Mouse (Mus musculus): ENCODE measurements around the gene Relt. TPM values are rescaled to one million over a fixed set of nuclear protein-coding genes. Genes with fewer than 3 reads are reported as not detected.
"Not testable (repeated sequence)": the region's sequence is repeated elsewhere in the genome, so short reads cannot be mapped to it uniquely, and the experiment has no call there.

Gene Relt
- total RNA-seq, 2 experiments from 2014 or later = 9.7 to 10.6 TPM

DNA sequence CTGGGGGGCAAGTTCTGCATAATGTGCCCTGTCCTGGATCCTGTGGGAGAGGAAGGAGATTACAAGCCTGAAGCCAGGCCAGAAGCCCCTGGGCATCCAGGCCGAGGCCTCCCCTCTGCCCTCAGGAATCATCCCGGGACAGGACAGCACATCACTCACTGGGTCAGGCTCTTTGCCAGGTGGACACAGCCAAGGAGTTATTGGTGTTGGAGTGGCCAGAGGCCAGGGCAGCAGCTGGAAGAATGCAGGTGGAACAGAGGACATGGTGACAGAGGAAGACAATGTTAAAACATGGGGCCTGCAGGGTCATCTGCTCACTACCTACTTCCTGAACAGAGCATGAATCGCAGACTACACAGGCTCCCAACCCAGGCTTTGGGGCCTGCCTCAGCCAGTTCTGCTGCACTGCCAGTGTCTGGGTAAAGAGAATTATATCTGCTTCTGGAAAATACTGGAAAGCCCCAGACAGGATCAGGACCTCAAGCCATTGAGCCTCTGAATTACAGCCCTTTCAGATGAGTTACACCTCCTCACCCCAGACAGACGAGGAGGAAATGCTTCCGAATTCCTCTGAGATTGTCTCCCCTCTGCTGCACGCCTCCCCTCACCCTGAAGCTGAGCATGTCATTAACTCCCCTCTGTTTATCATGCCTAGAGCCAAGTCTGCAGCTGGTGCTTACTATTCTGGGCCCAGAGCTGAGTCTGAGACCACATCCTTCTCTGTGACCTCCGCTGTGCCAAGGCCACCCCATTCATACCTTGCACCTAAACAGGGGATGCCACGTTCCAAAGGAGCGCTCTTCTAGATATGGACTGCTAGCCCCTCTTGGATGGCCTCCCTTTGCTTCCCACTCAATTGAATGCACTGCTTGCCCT, 11.5 kb downstream of the Relt start:
- intact Hi-C loops (cut with DNase I) = no loop called here
- no peak for DNase-seq (ENCODE audit: low spot score in 2 of 2)

DNA sequence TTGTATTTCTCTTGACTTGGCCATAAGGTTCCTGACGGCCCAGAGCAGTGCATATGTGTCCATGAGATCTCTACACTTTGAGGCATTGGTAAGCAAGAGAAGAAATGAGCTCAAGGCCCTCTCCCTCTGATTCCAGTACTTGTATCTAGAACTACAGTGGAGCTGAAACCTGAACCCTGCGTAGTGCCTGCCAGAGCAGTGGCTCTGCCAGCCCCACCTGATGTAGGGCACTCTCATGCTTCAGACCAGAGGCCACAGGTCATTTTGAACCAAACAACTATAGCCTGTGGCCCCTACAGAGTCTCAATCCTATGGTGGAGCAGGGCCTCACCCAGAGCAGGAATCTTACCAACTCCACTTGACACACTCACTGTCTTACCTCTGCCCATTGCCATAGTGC, 13.7 kb downstream of the Relt start:
- intact Hi-C loops (cut with DNase I) = no loop called here
- no peak for DNase-seq (ENCODE audit: low spot score in 2 of 2)

DNA sequence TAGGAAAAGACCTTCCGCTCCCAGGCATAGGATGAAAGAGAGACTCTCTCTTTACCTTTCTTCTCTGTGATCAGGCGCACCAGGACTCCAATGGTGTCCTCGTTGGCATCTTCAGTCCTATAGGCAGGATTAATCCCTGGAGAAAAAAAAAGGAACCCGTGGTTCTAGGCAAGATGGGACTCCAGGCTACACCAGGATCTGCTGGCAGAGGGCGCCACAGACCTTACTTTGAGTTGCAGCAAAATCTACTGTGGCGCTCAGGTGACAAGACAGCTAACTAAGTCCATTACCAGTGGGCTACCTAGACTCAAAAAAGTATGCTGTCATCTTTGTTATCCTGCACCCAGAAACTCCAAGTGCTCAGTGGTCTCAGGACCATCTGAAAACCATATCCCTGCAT, 14.5 kb downstream of the Relt start:
- intact Hi-C loops (cut with DNase I) = no loop called here

DNA sequence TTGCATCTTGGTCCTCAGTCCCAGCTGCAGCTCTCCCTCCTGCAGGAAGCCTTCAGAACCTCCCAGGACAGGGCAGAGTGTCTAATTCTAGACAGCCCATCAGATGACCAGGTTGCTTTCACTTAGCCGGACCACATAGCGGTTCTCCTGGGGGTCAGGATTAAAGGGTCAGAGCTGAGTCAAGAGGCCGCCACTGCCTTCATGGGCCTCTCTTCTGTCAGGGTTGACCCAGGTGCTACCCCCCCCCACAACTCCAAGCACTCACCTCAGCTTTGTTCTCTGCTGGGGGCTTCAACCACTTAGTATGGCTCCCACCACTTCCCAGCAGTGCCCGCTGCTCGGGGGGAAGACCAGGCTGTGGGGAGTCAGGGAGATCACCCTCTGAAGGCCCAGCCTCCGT, 16.1 kb downstream of the Relt start:
- DNase-seq (ENCODE audit: low spot score in 2 of 2) = no peak
- intact Hi-C loops (cut with DNase I) = no loop called here

More for the DNA sequence above, 14.5 kb downstream of the Relt start:
- DNase-seq (ENCODE audit: low spot score in 2 of 2) = peak; percentile 85 to 95

DNA sequence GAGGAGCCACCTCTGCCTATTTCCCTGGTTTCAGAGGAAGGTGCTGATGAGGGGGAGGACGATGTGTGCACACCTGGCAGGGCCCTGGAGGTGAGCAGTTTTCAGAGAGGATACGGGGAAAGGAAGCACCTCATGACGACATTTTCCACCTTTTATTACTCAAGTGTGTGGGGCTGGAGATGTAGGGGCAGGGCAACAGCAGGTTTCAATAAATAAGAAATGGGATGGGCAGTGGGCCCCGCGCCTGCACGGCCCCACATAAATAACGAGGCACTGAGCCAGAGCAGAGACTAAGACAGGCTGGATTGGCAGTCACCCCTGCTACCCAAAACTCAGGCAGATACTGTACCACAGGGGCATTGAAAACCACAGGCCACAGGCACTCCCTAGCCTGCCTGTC, 17.2 kb downstream of the Relt start:
- DNase-seq (ENCODE audit: low spot score in 2 of 2); intact Hi-C loops (cut with DNase I): not testable (repeated sequence)

DNA sequence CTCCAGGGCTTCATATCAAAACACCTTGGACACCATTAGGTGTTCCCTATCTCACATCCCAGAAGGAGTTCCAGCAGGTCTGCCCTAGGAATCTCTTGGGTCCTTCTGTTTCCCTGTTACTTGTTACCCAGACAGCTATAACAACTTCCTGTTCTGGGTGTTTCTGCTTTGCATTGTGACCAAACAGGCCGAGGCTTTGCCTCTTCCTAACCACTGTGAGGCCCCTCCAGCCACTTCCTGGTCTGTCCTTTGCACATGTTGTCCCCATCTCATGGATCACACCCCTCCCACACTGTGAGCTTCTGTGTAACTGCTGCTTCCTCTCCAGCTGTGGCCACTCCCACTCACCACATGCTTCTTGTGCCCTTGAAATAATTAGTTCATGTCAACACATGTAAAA, 17.8 kb downstream of the Relt start:
- intact Hi-C loops (cut with DNase I) = no loop called here
- DNase-seq (ENCODE audit: low spot score in 2 of 2) = peak; percentile 55 to 87

DNA sequence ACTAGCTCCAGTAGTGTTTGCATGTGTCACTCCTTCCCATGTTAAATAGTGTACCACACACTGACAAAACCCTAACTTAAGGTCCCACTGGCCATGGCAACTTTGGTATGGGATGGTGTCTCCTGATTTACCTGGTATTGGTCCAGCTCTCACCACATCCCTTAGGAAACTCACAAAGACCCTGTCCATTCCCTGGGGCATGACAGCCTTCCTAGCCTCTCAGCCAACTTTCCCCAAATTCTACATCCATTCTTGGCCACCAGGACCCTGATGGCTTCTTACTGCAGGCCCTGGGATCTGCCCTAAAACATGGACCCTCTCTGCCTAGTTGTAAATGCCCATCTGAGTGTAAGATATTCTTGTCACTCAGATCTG, 18.2 kb downstream of the Relt start:
- intact Hi-C loops (cut with DNase I) = no loop called here
- DNase-seq (ENCODE audit: low spot score in 2 of 2) = no peak

DNA sequence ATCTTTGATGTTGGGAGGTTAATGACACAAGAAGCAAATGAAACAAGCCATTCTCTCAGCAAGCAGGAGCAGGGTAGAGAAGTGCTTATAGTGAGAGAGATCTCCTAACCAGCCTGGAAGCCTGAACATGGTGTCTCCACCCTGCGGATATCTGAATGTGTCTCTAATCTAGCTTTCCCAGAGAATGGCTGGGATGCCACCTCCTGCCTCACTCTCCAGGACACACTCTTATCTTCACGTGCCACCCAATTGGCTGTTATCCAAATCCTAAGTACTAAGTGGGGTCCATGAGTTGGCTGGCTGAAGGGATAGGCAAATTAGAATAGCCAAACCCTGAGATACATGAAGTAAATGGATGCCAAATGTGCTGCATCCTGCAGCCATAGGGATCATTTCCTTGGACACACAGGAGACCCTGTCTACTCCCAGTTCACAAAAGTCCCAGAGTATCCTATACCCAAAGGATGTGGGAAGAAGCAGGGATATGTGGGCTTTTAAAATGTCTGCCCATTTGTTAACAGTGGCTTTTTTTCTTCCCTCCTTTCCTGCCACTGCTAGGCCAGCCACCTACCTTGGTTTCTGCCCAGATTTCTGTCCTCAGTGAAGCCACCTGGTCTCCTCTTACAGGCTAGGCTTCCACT, 18.7 kb downstream of the Relt start:
- intact Hi-C loops (cut with DNase I) = no loop called here
- no peak for DNase-seq (ENCODE audit: low spot score in 2 of 2)

DNA sequence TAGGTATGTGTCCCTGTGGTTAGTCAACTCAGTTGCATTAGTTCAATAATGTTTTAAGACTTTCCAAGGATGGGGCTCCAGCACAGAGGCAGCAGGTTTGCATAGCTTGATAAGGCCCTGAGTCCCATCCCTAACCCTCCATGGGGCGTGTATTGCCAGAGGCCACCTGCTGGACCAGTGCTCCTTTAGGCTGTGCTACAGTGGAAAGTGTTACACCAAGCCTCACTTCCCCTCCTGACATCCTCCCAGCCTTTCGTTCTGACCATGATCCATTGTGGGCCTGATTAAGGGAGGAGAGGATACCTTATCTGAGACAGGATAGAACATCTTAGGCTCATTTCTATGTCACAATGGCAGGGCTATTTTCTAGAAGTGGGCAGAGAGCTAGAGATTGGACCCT, 19.4 kb downstream of the Relt start:
- DNase-seq (ENCODE audit: low spot score in 2 of 2) = no peak
- intact Hi-C loops (cut with DNase I) = no loop called here

DNA sequence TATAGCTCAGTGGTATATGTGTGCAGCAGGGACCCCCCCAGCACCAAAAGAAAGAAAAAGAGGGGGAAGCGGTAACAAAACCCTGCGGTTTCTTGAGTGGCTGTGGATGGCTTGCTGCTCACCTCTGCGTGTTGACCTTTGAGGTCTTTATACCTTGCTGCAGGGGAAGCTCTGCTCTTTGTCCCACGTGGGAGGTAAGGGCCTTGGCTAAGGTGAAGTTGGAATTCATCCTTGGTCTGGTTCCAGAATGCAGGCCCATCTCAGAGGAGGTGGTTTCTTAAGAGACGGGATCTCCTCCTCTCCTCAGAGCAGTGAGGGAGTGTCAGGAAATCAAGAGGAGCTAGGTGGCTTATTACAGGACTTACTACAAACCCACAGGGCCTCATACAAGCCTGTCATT, 21.1 kb downstream of the Relt start:
- no peak for DNase-seq (ENCODE audit: low spot score in 2 of 2)
- intact Hi-C loops (cut with DNase I) = no loop called here

DNA sequence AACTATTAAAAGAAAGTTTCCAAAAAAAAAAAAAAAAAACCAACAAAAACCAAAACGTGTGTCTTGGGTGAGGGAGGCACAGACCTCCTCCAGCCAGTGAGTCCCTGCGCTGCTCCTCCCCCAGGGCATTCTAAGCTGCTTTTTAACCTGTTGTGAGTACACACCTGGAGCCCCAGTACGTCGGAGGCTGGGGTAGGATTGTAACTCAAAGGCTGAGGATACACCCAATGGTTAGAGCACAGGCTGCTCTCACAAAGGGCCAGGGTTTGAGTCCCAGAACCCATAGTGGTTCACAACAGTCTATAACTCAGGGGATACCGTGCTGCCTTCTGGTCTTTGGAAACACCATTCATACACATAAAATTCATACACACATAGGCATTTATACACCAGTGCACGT, 21.6 kb downstream of the Relt start:
- DNase-seq (ENCODE audit: low spot score in 2 of 2) = no peak
- intact Hi-C loops (cut with DNase I) = no loop called here

DNA sequence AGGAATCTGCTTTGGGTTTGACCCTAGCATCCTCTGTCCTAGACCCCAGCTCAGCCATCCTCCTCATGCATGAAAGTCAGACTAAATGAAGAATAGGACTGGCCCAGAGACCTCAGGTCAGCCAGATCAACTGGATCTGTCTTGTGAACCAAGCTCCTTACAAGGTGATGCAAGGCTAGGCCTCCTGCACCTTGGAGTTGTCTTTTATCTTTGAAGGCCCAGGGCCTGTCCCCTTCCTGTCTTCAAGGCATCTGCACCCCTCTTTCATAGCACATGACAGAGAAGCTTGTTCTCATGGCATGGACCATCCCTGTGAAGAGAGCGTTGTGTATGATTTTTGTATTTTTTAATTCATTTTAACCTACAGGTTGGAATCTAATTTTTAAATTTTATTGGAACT, 22.3 kb downstream of the Relt start:
- DNase-seq (ENCODE audit: low spot score in 2 of 2) = no peak
- intact Hi-C loops (cut with DNase I) = no loop called here

DNA sequence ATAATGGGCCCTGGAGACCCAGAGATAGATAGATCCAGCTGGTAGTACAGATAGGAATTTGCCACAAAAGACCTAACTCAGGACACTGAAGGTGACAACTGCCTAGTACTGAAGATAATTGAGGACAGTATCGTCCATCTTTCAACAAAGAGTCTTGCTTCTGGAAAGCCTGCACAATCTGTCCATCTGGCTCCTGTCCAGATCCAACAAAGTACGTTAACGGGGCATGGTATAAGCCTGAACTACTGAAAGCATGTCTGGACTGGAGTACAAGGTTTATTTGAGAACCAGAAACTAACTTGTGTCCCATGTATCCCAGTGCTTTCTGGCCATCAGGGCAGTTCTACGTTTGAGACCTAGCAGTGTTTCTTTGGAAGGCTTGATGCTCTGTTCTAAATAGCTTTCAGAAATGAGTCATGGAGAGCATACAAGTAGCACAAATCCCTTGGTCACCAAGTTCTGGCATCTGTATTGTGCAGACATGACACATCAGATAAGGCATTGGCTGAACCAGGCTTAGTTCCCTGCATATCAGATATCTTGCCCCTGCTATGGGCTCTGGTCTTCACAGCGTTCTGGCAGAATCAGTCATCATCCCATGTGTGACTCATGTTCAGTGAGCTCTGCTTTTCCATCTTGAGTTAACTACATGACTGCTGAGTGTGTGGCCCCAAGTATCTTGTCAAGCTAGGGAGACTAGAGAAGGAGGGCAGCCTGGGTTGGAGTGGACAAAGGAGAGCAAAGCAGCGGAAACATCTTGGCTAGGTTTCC, 23.4 kb downstream of the Relt start:
- intact Hi-C loops (cut with DNase I) = no loop called here
- peak in 1 of 2 experiments; percentile 60 for DNase-seq (ENCODE audit: low spot score in 2 of 2)

DNA sequence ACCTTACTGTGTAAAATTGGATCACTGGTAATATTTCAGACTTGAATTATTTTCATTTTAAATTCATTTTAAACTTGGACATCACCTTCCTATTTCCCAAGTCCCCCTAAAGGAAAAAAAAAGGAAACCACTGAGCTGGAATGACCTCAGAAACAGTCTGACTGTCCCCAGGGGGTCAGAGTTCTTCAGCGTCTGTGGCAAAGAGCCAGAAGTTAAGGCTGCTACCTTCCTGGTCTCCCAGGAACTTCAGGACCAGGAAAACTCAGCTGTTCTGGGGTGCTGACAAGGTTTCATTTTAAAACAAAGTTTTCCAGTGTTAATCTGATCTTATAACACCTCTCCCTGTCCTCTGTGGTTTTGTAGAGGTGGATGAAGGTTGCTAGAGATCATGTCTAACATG, 25.5 kb downstream of the Relt start:
- intact Hi-C loops (cut with DNase I) = no loop called here
- no peak for DNase-seq (ENCODE audit: low spot score in 2 of 2)

DNA sequence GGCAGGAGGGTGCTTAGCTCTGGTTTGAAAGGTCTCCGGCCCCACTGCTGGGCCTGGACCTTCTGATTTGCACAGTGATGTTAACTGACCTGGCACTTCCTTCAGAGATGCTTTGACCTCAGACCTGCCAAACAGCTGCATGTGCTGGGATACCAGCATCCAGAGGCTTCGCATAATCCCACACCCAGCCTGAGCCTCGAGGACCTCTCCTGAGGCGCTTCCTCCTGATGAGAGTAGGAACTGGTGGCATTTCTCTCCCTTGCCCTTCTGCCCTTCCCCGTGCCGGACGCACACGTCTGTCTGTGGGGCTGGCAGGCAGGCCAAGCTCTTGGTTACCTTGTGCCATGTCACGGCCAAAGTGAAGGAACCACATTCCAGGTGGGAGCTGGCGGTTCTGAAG, 26.6 kb downstream of the Relt start:
- no peak for DNase-seq (ENCODE audit: low spot score in 2 of 2)
- intact Hi-C loops (cut with DNase I) = no loop called here

DNA sequence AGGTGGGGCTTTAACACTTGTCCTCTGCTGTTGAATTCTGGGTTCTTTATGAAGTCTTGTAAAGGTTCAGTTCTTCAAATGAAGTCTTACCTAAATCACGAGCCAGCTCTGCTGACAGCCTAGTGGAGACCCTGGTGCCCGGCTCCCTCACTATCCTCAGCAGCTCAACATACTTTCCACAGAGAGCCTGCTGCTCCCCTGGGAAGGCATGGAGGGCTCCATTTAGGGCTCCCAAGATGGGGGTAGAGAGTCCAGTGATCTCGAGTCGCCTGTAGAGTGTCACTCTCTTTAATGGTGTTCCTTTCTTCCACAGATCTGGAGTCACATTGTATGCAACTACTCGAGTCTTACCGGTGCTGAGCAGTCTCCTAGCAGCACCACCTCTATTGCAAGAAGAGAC, 27.5 kb downstream of the Relt start:
- no peak for DNase-seq (ENCODE audit: low spot score in 2 of 2)
- intact Hi-C loops (cut with DNase I) = no loop called here

DNA sequence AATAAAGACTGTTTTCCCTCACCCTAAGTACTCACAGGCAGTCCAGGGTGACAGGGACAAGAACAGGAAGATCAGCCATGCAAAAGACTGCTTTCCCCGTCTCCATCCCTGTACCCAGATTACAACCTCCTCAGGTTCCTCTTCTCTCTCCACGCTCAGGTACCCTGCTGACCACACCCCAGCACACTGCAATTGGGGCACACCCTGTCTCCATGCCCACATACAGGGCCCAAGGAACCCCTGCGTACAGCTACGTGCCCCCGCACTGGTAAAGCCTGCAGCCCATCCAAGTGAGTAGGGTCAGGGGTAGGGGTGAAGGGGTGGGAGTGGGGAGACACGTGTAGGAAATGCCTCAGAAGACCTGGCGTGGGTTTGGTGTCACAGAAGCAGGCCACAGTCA, 28.1 kb downstream of the Relt start:
- DNase-seq (ENCODE audit: low spot score in 2 of 2) = no peak
- intact Hi-C loops (cut with DNase I) = no loop called here

DNA sequence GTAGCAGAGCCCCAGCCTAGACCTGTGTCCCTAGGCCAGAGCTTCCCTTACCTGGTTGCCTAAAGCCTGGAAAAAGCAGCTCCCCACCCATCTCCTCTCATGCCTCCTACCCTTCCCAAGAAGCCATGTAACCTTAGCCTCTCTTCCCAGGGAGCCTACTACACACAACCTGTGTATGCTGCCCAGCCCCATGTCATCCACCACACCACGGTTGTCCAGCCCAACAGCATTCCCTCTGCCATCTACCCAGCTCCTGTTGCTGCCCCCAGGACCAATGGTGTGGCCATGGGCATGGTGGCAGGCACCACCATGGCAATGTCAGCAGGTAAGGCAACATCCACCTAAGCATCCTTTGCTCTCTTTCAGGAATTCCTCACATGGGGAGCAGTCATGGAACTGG, 29.4 kb downstream of the Relt start:
- no peak for DNase-seq (ENCODE audit: low spot score in 2 of 2)
- intact Hi-C loops (cut with DNase I) = no loop called here

DNA sequence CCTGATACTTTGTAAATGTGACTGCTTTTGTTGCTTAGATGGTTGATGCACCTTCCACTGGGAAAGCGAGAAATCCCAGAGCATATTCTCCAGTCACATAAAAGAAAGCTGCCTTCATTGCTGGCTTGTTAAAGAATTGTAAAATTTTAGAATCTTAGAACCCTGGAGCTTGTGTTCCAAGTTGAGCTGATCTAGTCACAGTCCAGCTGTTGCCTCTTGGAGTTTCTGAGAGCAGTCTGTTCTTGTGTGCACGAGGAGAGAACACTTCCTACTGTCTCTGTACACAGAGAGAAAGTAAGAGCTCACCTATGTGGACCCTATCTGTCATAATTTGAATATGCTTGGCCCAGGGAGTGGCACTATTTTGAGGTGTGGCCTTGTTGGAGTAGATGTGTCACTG, 34.7 kb downstream of the Relt start:
- DNase-seq (ENCODE audit: low spot score in 2 of 2) = no peak
- intact Hi-C loops (cut with DNase I) = no loop called here

DNA sequence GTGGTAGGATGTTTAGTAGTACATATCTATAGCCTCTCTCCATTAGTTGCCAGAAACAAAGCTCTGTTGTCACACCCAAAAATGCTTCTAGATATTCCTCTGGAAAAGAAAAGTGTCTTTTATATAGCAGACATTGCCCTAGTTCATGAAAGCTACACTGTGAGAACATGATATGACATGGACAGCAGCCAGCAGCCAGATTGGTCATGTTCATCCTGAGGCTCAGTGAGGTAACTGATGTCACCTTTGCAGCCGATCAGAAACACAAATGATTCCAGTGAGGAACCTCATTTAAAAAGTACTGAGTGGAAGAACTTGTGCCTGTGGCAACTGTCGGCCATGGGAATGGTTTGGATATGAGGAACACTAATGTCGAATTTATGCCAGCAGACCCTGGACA, 38.6 kb downstream of the Relt start:
- intact Hi-C loops (cut with DNase I) = no loop called here

More for the DNA sequence above, 38.6 kb downstream of the Relt start:
- DNase-seq (ENCODE audit: low spot score in 2 of 2) = no peak

Measured in left cerebral cortex, postnatal 14 days (tissue).